ENCODE assay signal across 9 mouse cellular contexts in genomic region chr13:51868491-51869128, GRCm38 (mm10). TPM values are rescaled to one million over a fixed set of nuclear protein-coding genes. Genes with fewer than 3 reads are reported as not detected.
DNase-seq lines count a peak whose midpoint lies in the region; ATAC-seq and TF ChIP-seq lines count a peak whose summit lies in the region.
"Had no signal": no experiment of that assay in that cellular context is flagged by ENCODE, and none has a peak within 500 bp of the region (broad histone marks: within the 10 kb centered on the region; RNA-seq: fewer than 3 reads in every experiment).

No protein-coding gene starts in this region.

- H3K9me3 ChIP-seq in forebrain, embryonic 13.5 days (replicated peaks): no peaks in the 10 kb centered on the region
- no peaks in the 10 kb centered on the region for H3K9me3 ChIP-seq in forebrain, embryonic 10.5 days
- H3K9me3 ChIP-seq in E14TG2a.4 (ENCODE audit: low read length): peaks cover 13% of the 10 kb centered on the region
- H3K9me3 ChIP-seq in kidney, embryonic 15.5 days (replicated peaks): no peaks in the 10 kb centered on the region
- H3K9me3 ChIP-seq: liver, embryonic 15.5 days had no signal

- H3K27me3 ChIP-seq in forebrain, embryonic 13.5 days: peaks cover 4% of the 10 kb centered on the region; the same call in 1 of the 2 replicates
- peaks cover 16% of the 10 kb centered on the region for H3K27me3 ChIP-seq in forebrain, embryonic 10.5 days (ENCODE audit: poor library complexity, severe bottlenecking)
- H3K27me3 ChIP-seq in E14TG2a.4 (ENCODE audit: insufficient read depth, low read length): peaks cover 28% of the 10 kb centered on the region
- H3K27me3 ChIP-seq in kidney, embryonic 15.5 days: no peaks in the 10 kb centered on the region

- H3K9ac ChIP-seq in forebrain, embryonic 13.5 days: no peak overlapping the region
- H3K9ac ChIP-seq in kidney, embryonic 15.5 days: no peak overlapping the region
- H3K9ac ChIP-seq: liver, embryonic 15.5 days had no signal

- H3K4me3 ChIP-seq in forebrain, embryonic 13.5 days: no peak overlapping the region
- no peak overlapping the region for H3K4me3 ChIP-seq in forebrain, embryonic 10.5 days
- H3K4me3 ChIP-seq in E14TG2a.4 (replicated peaks; ENCODE audit: low read length): peak overlapping the region; percentile 35; the same call in 1 of the 2 replicates
- H3K4me3 ChIP-seq in kidney, embryonic 15.5 days (replicated peaks): no peak overlapping the region
- H3K4me3 ChIP-seq: liver, embryonic 15.5 days had no signal

- DNase-seq in forebrain, embryonic 10.5 days (ENCODE audit: extremely low spot score, low spot score): no peak
- peak; percentile 59 for DNase-seq in gastrocnemius, postnatal 14 days
- DNase-seq in testis, postnatal 10 days (ENCODE audit: low spot score): peak; percentile 62
- DNase-seq in urinary bladder, postnatal 25 days (ENCODE audit: low spot score): no peak
- DNase-seq in cerebellum, adult 9-11 months: no peak

- no peak overlapping the region for H3K4me2 ChIP-seq in forebrain, embryonic 13.5 days
- no peak overlapping the region for H3K4me2 ChIP-seq in kidney, embryonic 15.5 days
- H3K4me2 ChIP-seq: liver, embryonic 15.5 days had no signal

- intact Hi-C loops in gastrocnemius, postnatal 14 days (cut with DNase I; ENCODE audit: low total_unique reads): no loop called here

- 52% methylated on average over 12 of the region's 12 CpGs for WGBS in forebrain, embryonic 13.5 days
- 62% methylated on average over 12 of the region's 12 CpGs for WGBS in forebrain, embryonic 10.5 days
- 50% methylated on average over 12 of the region's 12 CpGs for WGBS in kidney, embryonic 15.5 days

- no peaks in the 10 kb centered on the region for H3K36me3 ChIP-seq in forebrain, embryonic 13.5 days (ENCODE audit: poor library complexity, severe bottlenecking)
- no peaks in the 10 kb centered on the region for H3K36me3 ChIP-seq in forebrain, embryonic 10.5 days (replicated peaks)
- H3K36me3 ChIP-seq in E14TG2a.4 (ENCODE audit: insufficient read depth, low read length): no peaks in the 10 kb centered on the region
- no peaks in the 10 kb centered on the region for H3K36me3 ChIP-seq in kidney, embryonic 15.5 days
- H3K36me3 ChIP-seq: liver, embryonic 15.5 days had no signal

- no peak for TF ChIP-seq CTCF in E14TG2a.4 (conservative IDR thresholded peaks at IDR 0.05; ENCODE audit: low read length)

- H3K27ac ChIP-seq in forebrain, embryonic 13.5 days: peak overlapping the region; percentile 40; the same call in 1 of the 2 replicates
- no peak overlapping the region for H3K27ac ChIP-seq in forebrain, embryonic 10.5 days
- H3K27ac ChIP-seq in kidney, embryonic 15.5 days: no peak overlapping the region
- H3K27ac ChIP-seq: liver, embryonic 15.5 days had no signal

- peaks cover 20% of the 10 kb centered on the region for H3K4me1 ChIP-seq in forebrain, embryonic 13.5 days
- H3K4me1 ChIP-seq in forebrain, embryonic 10.5 days: peaks cover 15% of the 10 kb centered on the region
- H3K4me1 ChIP-seq in E14TG2a.4 (replicated peaks; ENCODE audit: low read depth, low read length): peaks cover 35% of the 10 kb centered on the region
- H3K4me1 ChIP-seq in kidney, embryonic 15.5 days: peaks cover 25% of the 10 kb centered on the region
- H3K4me1 ChIP-seq: liver, embryonic 15.5 days had no signal

- ATAC-seq in forebrain, embryonic 13.5 days: peak; percentile 45; the same call in 1 of the 2 replicates
- 0 out of 2 replicates have a peak, but pooled peaks have one; percentile 18 for ATAC-seq in kidney, embryonic 15.5 days (replicated peaks; ENCODE audit: low FRiP score)

RNA-seq across cellular contexts. Expression of gene Gadd45g, which starts 22.1 kb away (rescaled TPM):
- polyA plus RNA-seq in forebrain, embryonic 13.5 days (2015; fragmentation: Nextera tagmentation; extraction: Ambion mirVana): 235 and 252 TPM in 2 replicates
- 102 and 107 TPM in 2 replicates for polyA plus RNA-seq in forebrain, embryonic 10.5 days (2016; fragmentation: Nextera tagmentation; extraction: Ambion mirVana)
- 10 to 100 TPM; 10.1 to 33.9 TPM for total RNA-seq in gastrocnemius, postnatal 14 days (2021)
- 40.2 and 42.8 TPM in 2 replicates for polyA plus RNA-seq in kidney, embryonic 15.5 days (2015; fragmentation: Nextera tagmentation; extraction: Ambion mirVana)

Comparison
In these comparisons a context has a peak if more than half of its experiments do, and no peak if none do; other contexts are left out.
1. DNase-seq: peak in gastrocnemius, postnatal 14 days (single experiment) and testis, postnatal 10 days (single experiment); none in forebrain, embryonic 10.5 days (single experiment), urinary bladder, postnatal 25 days (single experiment) and cerebellum, adult 9-11 months (single experiment).